Mouse (Mus musculus) left cerebral cortex, adult 2 months (tissue): Measurements from ENCODE around the gene Skint1. TPM values are rescaled to one million over a fixed set of nuclear protein-coding genes. Genes with fewer than 3 reads are reported as not detected.
"Not testable (repeated sequence)": the region's sequence is repeated elsewhere in the genome, so short reads cannot be mapped to it uniquely, and the experiment has no call there.

ENCODE experiments used
- DNase-seq, 2 experiments: peaks; one replicate each; pipeline ENCODE4 v3.0.0; 2021 to 2022; ENCODE audit warnings: low spot score in 2 of 2, mixed read lengths in 1 of 2; ENCODE audit errors: extremely low spot score in 1 of 2
- H3K27ac ChIP-seq: fragments of 200-600 bp; 2 replicates; pipeline ENCODE4 v1.8.1; 2022
- H3K4me3 ChIP-seq: fragments of 200-600 bp; 2 replicates; pipeline ENCODE4 v1.8.1; 2022
- CTCF ChIP-seq: fragments of 200-600 bp; IDR thresholded peaks from 2 replicates; pipeline ENCODE4 v1.8.1; 2022; ENCODE audit warnings: antibody characterized with exemption, mild to moderate bottlenecking, moderate library complexity
- intact Hi-C: fragments of 180-260 bp; cut with DNase I; formaldehyde crosslinking; loops from one replicate; pipeline ENCODE4 v1.15.1; 2025
- long read RNA-seq, 2 experiments: library from polyadenylated mRNA; stranded (forward); transcript quantifications; one replicate each; pipeline ENCODE4 v2.0.0; 2021; ENCODE audit warnings: borderline mapping rate in 2 of 2
- total RNA-seq, 2 experiments: library from RNA; stranded (reverse); gene quantifications; 2 replicates each; pipeline ENCODE4 v1.2.3; 2021

Skint1 gene
- not detected for total RNA-seq
- long read RNA-seq, experiment 1: 0 reads
- long read RNA-seq, experiment 2: 0 reads

DNA sequence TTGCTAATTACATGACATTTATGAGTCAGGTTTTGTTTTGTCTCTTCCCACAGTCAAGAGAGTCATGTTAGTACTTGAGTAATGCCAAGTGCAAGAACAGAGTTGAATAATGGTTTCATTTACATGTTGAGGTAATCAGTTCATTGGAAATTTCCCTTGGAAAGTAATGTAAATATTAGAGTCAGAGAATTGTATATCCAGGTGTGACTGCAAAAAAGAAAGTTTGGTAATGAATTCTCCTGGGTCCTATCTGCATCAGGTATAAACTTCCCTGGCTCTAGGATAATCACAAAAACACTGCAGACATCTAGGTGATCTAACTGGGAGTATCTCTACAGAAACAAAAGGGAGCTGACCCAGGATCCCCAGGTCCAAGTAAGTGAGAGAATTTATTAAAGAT, at the start of gene Skint1:
Skint1 (plus strand) TSS at position 301 of the 400 bp plus-strand sequence.
- H3K27ac ChIP-seq: no peak within 1 kb of the TSS
- intact Hi-C loops: no loop called here
- DNase-seq: no peak
- H3K4me3 ChIP-seq: no peak within 1 kb of the TSS
- TF ChIP-seq CTCF: no peak

- Histone ChIP-seq H3K4me3 (no peak overlapping the region), H3K27ac (no peak overlapping the region)
- DNase-seq: no peak
- intact Hi-C loops: no loop called here
- TF ChIP-seq CTCF: peak; percentile 60
These were observed 44.8 kb upstream of the Skint1 start for GRCm38 (mm10) chr4:111961309-111961708.

DNA sequence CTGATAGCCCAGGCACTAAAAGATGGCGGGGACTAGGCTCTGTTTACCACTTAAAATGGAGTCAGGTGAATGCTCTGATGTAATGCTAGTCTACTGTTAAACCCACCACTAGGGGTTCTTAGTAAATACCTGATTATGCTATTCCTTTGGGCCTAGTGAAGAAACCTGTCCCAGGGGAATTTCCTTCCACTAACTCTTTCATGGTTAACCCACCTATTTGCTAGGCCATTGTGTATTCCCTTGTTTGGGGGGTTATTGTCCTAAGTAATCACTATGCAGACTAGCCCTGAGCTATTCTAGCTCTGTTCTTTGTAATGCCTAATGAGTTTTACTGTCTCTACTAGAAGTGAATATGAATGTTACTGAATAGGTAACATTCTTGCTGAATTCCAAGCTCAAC, 42.8 kb upstream of the Skint1 start:
- DNase-seq, H3K4me3 ChIP-seq, H3K27ac ChIP-seq, intact Hi-C loops: not testable (repeated sequence)

- DNase-seq: no peak
- Histone ChIP-seq H3K4me3 (no peak overlapping the region), H3K27ac (no peak overlapping the region)
- intact Hi-C loops: no loop called here
- no peak for TF ChIP-seq CTCF
These were observed 42.4 kb upstream of the Skint1 start for GRCm38 (mm10) chr4:111963669-111964068.

- intact Hi-C loops: no loop called here
- no peak for TF ChIP-seq CTCF
- DNase-seq: no peak
- Histone ChIP-seq H3K27ac (no peak within 1 kb of the TSS), H3K4me3 (no peak within 1 kb of the TSS)
These were observed 33.4 kb upstream of the Skint1 start, which contains the start of gene Skint7 for GRCm38 (mm10) chr4:111972623-111973022. Skint7 (plus strand) TSS chr4:111972923.

- intact Hi-C loops: no loop called here
- no peak for DNase-seq
- TF ChIP-seq CTCF: no peak
- no peak within 1 kb of the TSS for H3K4me3 ChIP-seq
- no peak within 1 kb of the TSS for H3K27ac ChIP-seq
These were observed 65.6 kb downstream of the Skint1 start, which contains the start of gene Skint4 for GRCm38 (mm10) chr4:112071716-112072115. Skint4 (plus strand) TSS chr4:112072016.

Other genes with a start within 250 kb of the Skint1 start
- gene Slc5a9, start 103.4 kb upstream of the Skint1 start, total RNA-seq: not detected
- under 1 TPM in 1 of 2 experiments, not detected in 1; 0.36 TPM for gene Skint8, start 86.9 kb upstream of the Skint1 start, total RNA-seq
- under 1 TPM; 0.25 to 0.33 TPM for gene Skint7, start 33.3 kb upstream of the Skint1 start, total RNA-seq
- gene Skint4, start 65.7 kb downstream of the Skint1 start, total RNA-seq: not detected
- not detected for gene Skint3, start 226.0 kb downstream of the Skint1 start, total RNA-seq